In the genomic region with DNA sequence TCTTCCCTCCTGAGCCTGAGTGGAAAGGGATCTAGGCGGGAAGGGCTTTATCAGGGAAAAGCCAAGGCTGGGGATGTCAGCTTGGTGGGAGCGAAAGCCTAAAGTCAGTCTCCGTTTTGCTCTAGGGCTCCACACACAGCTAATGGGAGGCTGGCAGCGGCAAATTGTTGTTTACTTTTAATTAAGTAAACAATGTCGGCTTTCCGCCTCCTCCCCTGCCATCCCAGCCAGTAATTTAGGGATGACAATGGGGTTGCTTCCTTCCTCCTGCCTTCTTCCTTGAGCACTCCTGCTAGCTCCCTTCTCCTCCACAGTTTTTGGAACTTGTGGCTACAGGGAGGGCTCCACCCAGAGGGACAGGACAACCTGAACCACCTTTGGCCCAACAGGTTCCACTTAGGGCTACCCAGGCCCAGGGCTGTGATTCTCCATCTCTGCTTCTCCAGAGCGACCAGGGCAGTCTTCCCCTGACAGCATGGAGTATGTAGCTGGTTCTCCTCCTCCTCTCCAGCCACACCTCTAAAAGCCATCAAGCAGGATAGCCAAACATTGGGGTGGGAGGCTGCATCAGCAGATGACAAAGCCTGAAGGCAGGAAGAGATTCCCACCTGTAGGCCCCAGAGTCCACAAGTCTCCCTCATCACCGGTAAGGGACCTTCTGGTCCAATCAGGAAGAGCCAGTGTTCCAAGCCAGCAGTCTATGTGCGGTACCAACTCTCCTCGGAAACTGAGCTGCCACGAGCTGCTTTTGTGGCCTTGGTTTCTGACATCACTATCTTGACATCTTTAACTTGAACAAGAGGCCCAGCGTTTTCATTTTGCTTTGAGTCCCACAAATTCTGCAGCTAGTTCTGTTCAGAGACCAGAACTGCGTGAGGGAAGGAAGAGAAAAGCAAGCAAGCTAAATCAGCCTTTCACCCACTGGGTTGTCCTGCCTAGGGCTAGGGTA, we compare ENCODE assay signal across 9 mouse cellular contexts. TPM values are rescaled to one million over a fixed set of nuclear protein-coding genes. Genes with fewer than 3 reads are reported as not detected.
DNase-seq lines count a peak whose midpoint lies in the region; ATAC-seq and TF ChIP-seq lines count a peak whose summit lies in the region.
"Had no signal": no experiment of that assay in that cellular context is flagged by ENCODE, and none has a peak within 500 bp of the region (broad histone marks: within the 10 kb centered on the region; RNA-seq: fewer than 3 reads in every experiment).

No protein-coding gene starts in this region.

- 30% methylated on average over 13 of the region's 13 CpGs for WGBS in hindbrain, embryonic 12.5 days
- 29% methylated on average over 13 of the region's 13 CpGs for WGBS in hindbrain, embryonic 14.5 days
- 36% methylated on average over 13 of the region's 13 CpGs for WGBS in embryonic facial prominence, embryonic 15.5 days
- 36% methylated on average over 13 of the region's 13 CpGs for WGBS in limb, embryonic 14.5 days

- H3K27ac ChIP-seq in hindbrain, embryonic 12.5 days = peak overlapping the region; percentile 80
- H3K27ac ChIP-seq in hindbrain, embryonic 14.5 days = no peak overlapping the region
- H3K27ac ChIP-seq in cortical plate, adult 2 months (ENCODE audit: insufficient read depth, low read length) = peak overlapping the region; percentile 30; the same call in 1 of the 2 replicates
- H3K27ac ChIP-seq in embryonic facial prominence, embryonic 15.5 days (replicated peaks) = peak overlapping the region; percentile 95
- H3K27ac ChIP-seq in limb, embryonic 14.5 days (replicated peaks; ENCODE audit: low read depth, low read length) = peak overlapping the region; percentile 99
- H3K27ac ChIP-seq: liver, embryonic 14.5 days had no signal

- H3K27me3 ChIP-seq in hindbrain, embryonic 12.5 days = peaks cover 99% of the 10 kb centered on the region
- peaks cover 87% of the 10 kb centered on the region for H3K27me3 ChIP-seq in hindbrain, embryonic 14.5 days (ENCODE audit: control insufficient read depth, insufficient read depth, low read length)
- no peaks in the 10 kb centered on the region for H3K27me3 ChIP-seq in embryonic facial prominence, embryonic 15.5 days
- no peaks in the 10 kb centered on the region for H3K27me3 ChIP-seq in limb, embryonic 14.5 days (ENCODE audit: control insufficient read depth, insufficient read depth, low read length)

- ATAC-seq in hindbrain, embryonic 12.5 days (ENCODE audit: low FRiP score) = no peak
- ATAC-seq in hindbrain, embryonic 14.5 days (ENCODE audit: low FRiP score) = no peak
- ATAC-seq in embryonic facial prominence, embryonic 15.5 days (ENCODE audit: insufficient number of reproducible peaks, low FRiP score, low TSS enrichment, low read depth) = no peak
- no peak for ATAC-seq in limb, embryonic 14.5 days (ENCODE audit: low FRiP score, low read depth)

- peaks cover 88% of the 10 kb centered on the region for H3K4me1 ChIP-seq in hindbrain, embryonic 12.5 days
- peaks cover 68% of the 10 kb centered on the region for H3K4me1 ChIP-seq in hindbrain, embryonic 14.5 days (replicated peaks; ENCODE audit: control insufficient read depth, insufficient read depth, low read length)
- peaks cover 32% of the 10 kb centered on the region for H3K4me1 ChIP-seq in cortical plate, adult 2 months (ENCODE audit: control insufficient read depth, insufficient read depth, low read length)
- peaks cover 95% of the 10 kb centered on the region for H3K4me1 ChIP-seq in embryonic facial prominence, embryonic 15.5 days
- H3K4me1 ChIP-seq in limb, embryonic 14.5 days (ENCODE audit: control insufficient read depth, insufficient read depth, low read length) = peaks cover 98% of the 10 kb centered on the region

- no peaks in the 10 kb centered on the region for H3K9me3 ChIP-seq in hindbrain, embryonic 12.5 days (replicated peaks)
- H3K9me3 ChIP-seq in hindbrain, embryonic 14.5 days (ENCODE audit: control insufficient read depth, low read length) = no peaks in the 10 kb centered on the region
- no peaks in the 10 kb centered on the region for H3K9me3 ChIP-seq in embryonic facial prominence, embryonic 15.5 days (replicated peaks)
- H3K9me3 ChIP-seq in limb, embryonic 14.5 days (ENCODE audit: control insufficient read depth, low read length) = no peaks in the 10 kb centered on the region

- no peak for TF ChIP-seq CTCF in cortical plate, adult 2 months (IDR thresholded peaks at IDR 0.05; ENCODE audit: extremely low read depth, insufficient read depth, low read length)

- H3K4me2 ChIP-seq in hindbrain, embryonic 12.5 days (replicated peaks) = no peak overlapping the region
- no peak overlapping the region for H3K4me2 ChIP-seq in hindbrain, embryonic 14.5 days (replicated peaks)
- H3K4me2 ChIP-seq in embryonic facial prominence, embryonic 15.5 days (replicated peaks) = 0 out of 2 replicates have a peak overlapping the region, but pooled peaks have one; percentile 36
- peak overlapping the region; percentile 45 for H3K4me2 ChIP-seq in limb, embryonic 14.5 days (replicated peaks; ENCODE audit: low read depth, low read length, severe bottlenecking)

- no peak for TF ChIP-seq POLR2A in cortical plate, adult 2 months (IDR thresholded peaks at IDR 0.05; ENCODE audit: extremely low read depth, insufficient read depth, low read length)
- no peak for TF ChIP-seq POLR2A in limb, embryonic 14.5 days (IDR thresholded peaks at IDR 0.05; ENCODE audit: borderline replicate concordance, extremely low read depth, insufficient read depth, insufficient read length)

- H3K9ac ChIP-seq in hindbrain, embryonic 12.5 days = no peak overlapping the region
- no peak overlapping the region for H3K9ac ChIP-seq in hindbrain, embryonic 14.5 days
- no peak overlapping the region for H3K9ac ChIP-seq in embryonic facial prominence, embryonic 15.5 days
- H3K9ac ChIP-seq in limb, embryonic 14.5 days (ENCODE audit: low read depth, low read length, severe bottlenecking) = peak overlapping the region; percentile 53; the same call in 1 of the 2 replicates
- H3K9ac ChIP-seq: liver, embryonic 14.5 days had no signal

- H3K36me3 ChIP-seq in hindbrain, embryonic 12.5 days = no peaks in the 10 kb centered on the region
- no peaks in the 10 kb centered on the region for H3K36me3 ChIP-seq in hindbrain, embryonic 14.5 days (replicated peaks; ENCODE audit: control insufficient read depth, insufficient read depth)
- no peaks in the 10 kb centered on the region for H3K36me3 ChIP-seq in embryonic facial prominence, embryonic 15.5 days
- H3K36me3 ChIP-seq in limb, embryonic 14.5 days (ENCODE audit: control insufficient read depth, insufficient read depth, low read length) = peaks cover 6% of the 10 kb centered on the region

- no peak for DNase-seq in hindbrain, embryonic 14.5 days (ENCODE audit: low spot score)
- no peak for DNase-seq in limb, embryonic 14.5 days (ENCODE audit: low spot score)
- no peak for DNase-seq in frontal cortex, postnatal 14 days (ENCODE audit: low spot score in 2 of 2)
- no peak for DNase-seq in embryo, embryonic 10 days (ENCODE audit: low spot score)
- DNase-seq: right cerebral cortex, postnatal 25 days had no signal

- H3K4me3 ChIP-seq in hindbrain, embryonic 12.5 days = no peak overlapping the region
- no peak overlapping the region for H3K4me3 ChIP-seq in hindbrain, embryonic 14.5 days (replicated peaks; ENCODE audit: low read length)
- H3K4me3 ChIP-seq in cortical plate, adult 2 months (ENCODE audit: insufficient read depth, low read length) = no peak overlapping the region
- no peak overlapping the region for H3K4me3 ChIP-seq in embryonic facial prominence, embryonic 15.5 days (replicated peaks)
- H3K4me3 ChIP-seq in limb, embryonic 14.5 days (replicated peaks; ENCODE audit: low read length) = peak overlapping the region; percentile 17; the same call in 1 of the 2 replicates

RNA-seq across cellular contexts. Expression of a gene that starts 18.4 kb away (rescaled TPM):
- polyA plus RNA-seq in hindbrain, embryonic 12.5 days (2016; fragmentation: Nextera tagmentation; extraction: Ambion mirVana) = 3.0 and 3.6 TPM in 2 replicates
- 0.55 and 0.71 TPM in 2 replicates for polyA plus RNA-seq in hindbrain, embryonic 14.5 days (2014; fragmentation: Nextera tagmentation; extraction: Ambion mirVana)
- polyA plus RNA-seq in cortical plate, adult 2 months (2012; rRNA removed) = 0.30 and 0.42 TPM in 2 replicates
- 4.2 and 4.9 TPM in 2 replicates for polyA plus RNA-seq in embryonic facial prominence, embryonic 15.5 days (2015; fragmentation: Nextera tagmentation; extraction: Ambion mirVana)
- polyA plus RNA-seq in limb, embryonic 14.5 days (2012; rRNA removed) = 4.3 and 4.8 TPM in 2 replicates
- 5.7 and 6.0 TPM in 2 replicates for polyA plus RNA-seq in limb, embryonic 14.5 days (2014; fragmentation: Nextera tagmentation; extraction: Ambion mirVana)

RNA-seq across cellular contexts. Expression of a gene that starts 39.9 kb away (rescaled TPM):
- polyA plus RNA-seq in hindbrain, embryonic 12.5 days (2016; fragmentation: Nextera tagmentation; extraction: Ambion mirVana) = 4.6 and 4.9 TPM in 2 replicates
- polyA plus RNA-seq in hindbrain, embryonic 14.5 days (2014; fragmentation: Nextera tagmentation; extraction: Ambion mirVana) = 3.8 and 5.1 TPM in 2 replicates
- 3.3 and 3.4 TPM in 2 replicates for polyA plus RNA-seq in cortical plate, adult 2 months (2012; rRNA removed)
- polyA plus RNA-seq in embryonic facial prominence, embryonic 15.5 days (2015; fragmentation: Nextera tagmentation; extraction: Ambion mirVana) = 5.8 and 6.0 TPM in 2 replicates
- polyA plus RNA-seq in limb, embryonic 14.5 days (2012; rRNA removed) = 7.1 and 7.6 TPM in 2 replicates
- 5.6 and 6.2 TPM in 2 replicates for polyA plus RNA-seq in limb, embryonic 14.5 days (2014; fragmentation: Nextera tagmentation; extraction: Ambion mirVana)

RNA-seq across cellular contexts. Expression of a gene that starts 53.5 kb away (rescaled TPM):
- polyA plus RNA-seq in hindbrain, embryonic 12.5 days (2016; fragmentation: Nextera tagmentation; extraction: Ambion mirVana) = 20.9 and 21.3 TPM in 2 replicates
- polyA plus RNA-seq in hindbrain, embryonic 14.5 days (2014; fragmentation: Nextera tagmentation; extraction: Ambion mirVana) = 17.8 and 18.1 TPM in 2 replicates
- polyA plus RNA-seq in cortical plate, adult 2 months (2012; rRNA removed) = 86.5 and 86.7 TPM in 2 replicates
- 16.7 and 16.9 TPM in 2 replicates for polyA plus RNA-seq in embryonic facial prominence, embryonic 15.5 days (2015; fragmentation: Nextera tagmentation; extraction: Ambion mirVana)
- polyA plus RNA-seq in limb, embryonic 14.5 days (2012; rRNA removed) = 68.8 and 86.2 TPM in 2 replicates
- polyA plus RNA-seq in limb, embryonic 14.5 days (2014; fragmentation: Nextera tagmentation; extraction: Ambion mirVana) = 18.5 and 19.8 TPM in 2 replicates

RNA-seq across cellular contexts. Expression of a gene that starts 55.1 kb away (rescaled TPM):
- polyA plus RNA-seq in hindbrain, embryonic 12.5 days (2016; fragmentation: Nextera tagmentation; extraction: Ambion mirVana) = 51.2 and 55.9 TPM in 2 replicates
- 55.2 and 62.1 TPM in 2 replicates for polyA plus RNA-seq in hindbrain, embryonic 14.5 days (2014; fragmentation: Nextera tagmentation; extraction: Ambion mirVana)
- polyA plus RNA-seq in cortical plate, adult 2 months (2012; rRNA removed) = 145 and 185 TPM in 2 replicates
- polyA plus RNA-seq in embryonic facial prominence, embryonic 15.5 days (2015; fragmentation: Nextera tagmentation; extraction: Ambion mirVana) = 69.1 and 78.2 TPM in 2 replicates
- polyA plus RNA-seq in limb, embryonic 14.5 days (2012; rRNA removed) = 144 and 158 TPM in 2 replicates
- 71.0 and 71.7 TPM in 2 replicates for polyA plus RNA-seq in limb, embryonic 14.5 days (2014; fragmentation: Nextera tagmentation; extraction: Ambion mirVana)

RNA-seq across cellular contexts. Expression of a gene that starts 59.0 kb away (rescaled TPM):
- polyA plus RNA-seq in hindbrain, embryonic 12.5 days (2016; fragmentation: Nextera tagmentation; extraction: Ambion mirVana) = 11.6 and 14.2 TPM in 2 replicates
- 78.8 and 82.4 TPM in 2 replicates for polyA plus RNA-seq in hindbrain, embryonic 14.5 days (2014; fragmentation: Nextera tagmentation; extraction: Ambion mirVana)
- 82.8 and 89.1 TPM in 2 replicates for polyA plus RNA-seq in cortical plate, adult 2 months (2012; rRNA removed)
- 61.4 and 62.0 TPM in 2 replicates for polyA plus RNA-seq in embryonic facial prominence, embryonic 15.5 days (2015; fragmentation: Nextera tagmentation; extraction: Ambion mirVana)
- 81.2 and 97.7 TPM in 2 replicates for polyA plus RNA-seq in limb, embryonic 14.5 days (2012; rRNA removed)
- 100 and 108 TPM in 2 replicates for polyA plus RNA-seq in limb, embryonic 14.5 days (2014; fragmentation: Nextera tagmentation; extraction: Ambion mirVana)

Comparison
In these comparisons a context has a peak if more than half of its experiments do, and no peak if none do; other contexts are left out.
1. H3K4me2 ChIP-seq: peak in embryonic facial prominence, embryonic 15.5 days (single experiment) and limb, embryonic 14.5 days (single experiment); none in hindbrain, embryonic 12.5 days (single experiment) and hindbrain, embryonic 14.5 days (single experiment).